Mouse (Mus musculus) limb, embryonic 14.5 days (tissue): ENCODE measurements at regions not wholly inside any gene's neighbourhood (a gene's known extent, or its start where the extent isn't known, plus 50 kb on each side); places are given as distances from the start of the nearest gene placed in this dataset.
A peak's percentile ranks its signal among the peaks of the same experiment; 100 is the strongest.

Experiments used
- ATAC-seq: fragments of 200-750 bp; cut with Nextera tagmentation; 2 replicates; pipeline ENCODE4 v1.8.0; 2017; ENCODE audit warnings: low read depth, moderate number of reproducible peaks, moderate TSS enrichment; ENCODE audit not compliant: low FRiP score
- DNase-seq: peaks from one replicate; pipeline ENCODE4 v3.0.0-alpha.2; 2015; ENCODE audit warnings: low spot score
- H3K27ac ChIP-seq: fragments of 300-500 bp; sonication (generic); replicated peaks from 2 replicates; pipeline ENCODE4 v1.5.1; 2014; ENCODE audit warnings: low read depth, mild to moderate bottlenecking, low read length, moderate library complexity, mixed read lengths
- H3K27me3 ChIP-seq: fragments of 300-500 bp; sonication (generic); 2 replicates; pipeline ENCODE4 v1.6.1; 2014; ENCODE audit warnings: low read length, mixed read lengths; ENCODE audit not compliant: control insufficient read depth, insufficient read depth
- H3K36me3 ChIP-seq: fragments of 300-500 bp; sonication (generic); 2 replicates; pipeline ENCODE4 v1.6.1; 2014; ENCODE audit warnings: mild to moderate bottlenecking, low read length, moderate library complexity, mixed read lengths; ENCODE audit not compliant: control insufficient read depth, insufficient read depth
- H3K4me1 ChIP-seq: fragments of 300-500 bp; sonication (generic); 2 replicates; pipeline ENCODE4 v1.6.1; 2014; ENCODE audit warnings: antibody characterized with exemption, low read length, mixed read lengths; ENCODE audit not compliant: control insufficient read depth, insufficient read depth
- H3K4me2 ChIP-seq: fragments of 300-500 bp; sonication (generic); replicated peaks from 2 replicates; pipeline ENCODE4 v1.6.1; 2014; ENCODE audit warnings: low read depth, mild to moderate bottlenecking, low read length, moderate library complexity; ENCODE audit not compliant: severe bottlenecking
- H3K4me3 ChIP-seq: fragments of 300-500 bp; sonication (generic); replicated peaks from 2 replicates; pipeline ENCODE4 v1.5.1; 2014; ENCODE audit warnings: low read length
- H3K9ac ChIP-seq: fragments of 300-500 bp; sonication (generic); 2 replicates; pipeline ENCODE4 v1.6.1; 2014; ENCODE audit warnings: mild to moderate bottlenecking, low read depth, low read length, moderate library complexity; ENCODE audit not compliant: severe bottlenecking
- H3K9me3 ChIP-seq: fragments of 300-500 bp; sonication (generic); 2 replicates; pipeline ENCODE4 v1.6.1; 2016; ENCODE audit warnings: low read length; ENCODE audit not compliant: control insufficient read depth
- POLR2A ChIP-seq: fragments of 200-500 bp; IDR thresholded peaks from 2 replicates; pipeline ENCODE4 v1.8.0; 2012; ENCODE audit warnings: inconsistent platforms, mild to moderate bottlenecking, moderate library complexity, borderline replicate concordance; ENCODE audit not compliant: insufficient read depth, insufficient read length; ENCODE audit errors: extremely low read depth
- WGBS: fragments of 180-500 bp; shearing (Covaris S2); extraction: QIAGEN DNeasy Blood & Tissue Kit; methylation state at CpG from one replicate; pipeline ENCODE4 v1.1.7; 2014; 5-methylcytosine and 5-hydroxymethylcytosine counted together

- TF ChIP-seq POLR2A: no peak
- Histone ChIP-seq H3K36me3 (no peaks in the 10 kb centered on the region), H3K4me2 (no peak overlapping the region), H3K9me3 (no peaks in the 10 kb centered on the region), H3K4me3 (no peak overlapping the region), H3K27me3 (no peaks in the 10 kb centered on the region), H3K9ac (no peak overlapping the region), H3K27ac (no peak overlapping the region), H3K4me1 (no peaks in the 10 kb centered on the region)
- 93% methylated on average over 4 of the region's 4 CpGs for WGBS
- ATAC-seq (no peak), DNase-seq (no peak)
Observed at GRCm38 (mm10) chr14:111553891-111554290, 121.0 kb upstream of the Slitrk5 start.

- Histone ChIP-seq H3K4me2 (no peak overlapping the region), H3K9ac (no peak overlapping the region), H3K36me3 (no peaks in the 10 kb centered on the region), H3K27ac (no peak overlapping the region), H3K9me3 (no peaks in the 10 kb centered on the region), H3K27me3 (no peaks in the 10 kb centered on the region), H3K4me3 (no peak overlapping the region), H3K4me1 (no peaks in the 10 kb centered on the region)
- TF ChIP-seq POLR2A: no peak
- ATAC-seq (no peak), DNase-seq (no peak)
Observed at GRCm38 (mm10) chr14:111569331-111569839, 105.5 kb upstream of the Slitrk5 start.

- DNase-seq (no peak), ATAC-seq (no peak)
- Histone ChIP-seq H3K9ac (no peak overlapping the region), H3K4me2 (no peak overlapping the region), H3K4me3 (no peak overlapping the region), H3K9me3 (no peaks in the 10 kb centered on the region), H3K27me3 (no peaks in the 10 kb centered on the region), H3K27ac (no peak overlapping the region), H3K4me1 (no peaks in the 10 kb centered on the region), H3K36me3 (no peaks in the 10 kb centered on the region)
- no peak for TF ChIP-seq POLR2A
Observed at GRCm38 (mm10) chr14:111577470-111577869, 97.4 kb upstream of the Slitrk5 start.

GRCm38 (mm10) chr14:111583076-111583475, 91.8 kb upstream of the Slitrk5 start:
- 83% methylated on average over 6 of the region's 6 CpGs for WGBS
- TF ChIP-seq POLR2A: no peak
- no peak overlapping the region for H3K4me3 ChIP-seq
- H3K4me2 ChIP-seq: no peak overlapping the region
- DNase-seq: no peak
- H3K4me1 ChIP-seq: no peaks in the 10 kb centered on the region
- no peaks in the 10 kb centered on the region for H3K36me3 ChIP-seq
- no peaks in the 10 kb centered on the region for H3K9me3 ChIP-seq
- no peak for ATAC-seq
- H3K27ac ChIP-seq: no peak overlapping the region
- no peaks in the 10 kb centered on the region for H3K27me3 ChIP-seq
- H3K9ac ChIP-seq: no peak overlapping the region

GRCm38 (mm10) chr14:111616824-111617223, 58.1 kb upstream of the Slitrk5 start:
- no peaks in the 10 kb centered on the region for H3K4me1 ChIP-seq
- peak; percentile 6 for DNase-seq
- TF ChIP-seq POLR2A: no peak
- 88% methylated on average over 1 of the region's 1 CpGs for WGBS
- H3K27ac ChIP-seq: no peak overlapping the region
- H3K27me3 ChIP-seq: no peaks in the 10 kb centered on the region
- no peaks in the 10 kb centered on the region for H3K9me3 ChIP-seq
- H3K4me2 ChIP-seq: no peak overlapping the region
- no peak for ATAC-seq
- H3K4me3 ChIP-seq: no peak overlapping the region
- H3K36me3 ChIP-seq: no peaks in the 10 kb centered on the region
- no peak overlapping the region for H3K9ac ChIP-seq

GRCm38 (mm10) chr14:111620821-111621220, 54.1 kb upstream of the Slitrk5 start:
- H3K9me3 ChIP-seq: no peaks in the 10 kb centered on the region
- no peaks in the 10 kb centered on the region for H3K36me3 ChIP-seq
- H3K9ac ChIP-seq: no peak overlapping the region
- no peak for TF ChIP-seq POLR2A
- no peaks in the 10 kb centered on the region for H3K27me3 ChIP-seq
- H3K4me1 ChIP-seq: no peaks in the 10 kb centered on the region
- 70% methylated on average over 2 of the region's 2 CpGs for WGBS
- no peak for ATAC-seq
- H3K4me2 ChIP-seq: no peak overlapping the region
- DNase-seq: no peak
- no peak overlapping the region for H3K4me3 ChIP-seq
- no peak overlapping the region for H3K27ac ChIP-seq
